Mouse (Mus musculus): ENCODE measurements around the gene Nfkbiz. TPM values are rescaled to one million over a fixed set of nuclear protein-coding genes. Genes with fewer than 3 reads are reported as not detected.

Nfkbiz gene
- polyA plus RNA-seq, 1 experiment from 2014 or later, result 1.6 TPM

DNA sequence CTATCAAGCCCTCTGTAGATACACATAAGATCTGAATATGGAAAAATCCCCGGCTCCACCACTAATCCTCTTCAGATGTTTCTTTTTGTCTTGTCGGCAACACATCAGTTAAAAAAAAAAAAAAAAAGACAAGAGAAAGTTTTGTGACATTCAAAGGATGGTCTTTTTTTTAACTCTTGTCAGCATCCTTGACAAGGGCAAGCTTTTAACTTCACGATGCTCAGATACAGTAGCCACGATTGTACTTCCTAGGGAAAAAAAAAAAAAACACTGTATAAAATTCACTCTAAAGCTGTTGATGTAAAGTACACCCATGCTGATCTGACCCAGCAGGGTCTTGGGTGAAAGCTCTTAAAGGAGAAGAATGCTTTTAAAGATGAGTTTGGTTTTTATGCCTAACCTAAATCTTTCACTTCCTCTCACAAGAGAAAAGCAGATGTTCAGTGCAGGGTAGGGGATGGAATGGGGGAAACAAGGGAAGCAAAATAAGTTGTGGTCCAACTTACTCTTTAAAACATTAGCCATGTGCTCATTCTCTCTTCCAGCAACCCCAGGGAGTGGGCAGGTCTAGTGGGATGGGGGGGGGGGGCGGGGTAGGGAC lies 57.6 kb downstream of the Nfkbiz start:
- no peak overlapping the region for H3K4me2 ChIP-seq (replicated peaks; ENCODE audit: low read depth, low read length)
- no peaks in the 10 kb centered on the region for H3K27me3 ChIP-seq (ENCODE audit: control insufficient read depth, insufficient read depth, low read length)
- no peaks in the 10 kb centered on the region for H3K9me3 ChIP-seq (ENCODE audit: control insufficient read depth, low read length)
- H3K4me3 ChIP-seq (ENCODE audit: low read depth, low read length), result no peak overlapping the region
- no peak overlapping the region for H3K27ac ChIP-seq (ENCODE audit: low read depth, low read length)
- DNase-seq (ENCODE audit: low spot score) (no peak), ATAC-seq (ENCODE audit: low FRiP score) (no peak)
- H3K4me1 ChIP-seq (replicated peaks; ENCODE audit: control insufficient read depth, insufficient read depth, low read length), result no peaks in the 10 kb centered on the region
- WGBS, result 59% methylated on average over 4 of the region's 5 CpGs
- no peak overlapping the region for H3K9ac ChIP-seq (ENCODE audit: low read depth, low read length)
- no peaks in the 10 kb centered on the region for H3K36me3 ChIP-seq (ENCODE audit: control insufficient read depth, insufficient read depth, low read length)

DNA sequence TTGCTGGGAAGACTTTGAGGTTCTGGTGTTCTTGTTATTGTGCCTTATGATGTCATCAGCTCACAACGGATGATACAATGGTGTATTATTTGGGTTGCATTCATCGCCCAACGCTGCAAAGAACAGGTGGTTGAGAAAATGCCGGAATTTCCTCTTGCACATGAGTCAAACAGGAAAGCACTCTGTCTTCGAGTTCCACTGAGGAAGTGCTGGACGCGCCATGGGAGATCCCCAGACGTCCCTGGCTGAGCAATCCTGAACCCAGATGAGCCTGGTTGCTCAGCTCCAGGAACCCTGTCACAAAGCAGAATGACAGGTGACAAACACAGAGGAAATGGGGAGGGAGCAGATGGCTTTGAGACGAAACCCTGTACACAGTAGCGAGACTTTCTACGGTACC lies 62.4 kb downstream of the Nfkbiz start:
- H3K4me3 ChIP-seq (ENCODE audit: low read depth, low read length), result no peak overlapping the region
- H3K27ac ChIP-seq (ENCODE audit: low read depth, low read length), result no peak overlapping the region
- 89% methylated on average over 11 of the region's 11 CpGs for WGBS
- no peak overlapping the region for H3K4me2 ChIP-seq (replicated peaks; ENCODE audit: low read depth, low read length)
- DNase-seq (ENCODE audit: low spot score) (no peak), ATAC-seq (ENCODE audit: low FRiP score) (no peak)
- H3K4me1 ChIP-seq (replicated peaks; ENCODE audit: control insufficient read depth, insufficient read depth, low read length), result no peaks in the 10 kb centered on the region
- H3K36me3 ChIP-seq (ENCODE audit: control insufficient read depth, insufficient read depth, low read length), result no peaks in the 10 kb centered on the region
- no peak overlapping the region for H3K9ac ChIP-seq (ENCODE audit: low read depth, low read length)
- H3K27me3 ChIP-seq (ENCODE audit: control insufficient read depth, insufficient read depth, low read length), result no peaks in the 10 kb centered on the region
- H3K9me3 ChIP-seq (ENCODE audit: control insufficient read depth, low read length), result no peaks in the 10 kb centered on the region

DNA sequence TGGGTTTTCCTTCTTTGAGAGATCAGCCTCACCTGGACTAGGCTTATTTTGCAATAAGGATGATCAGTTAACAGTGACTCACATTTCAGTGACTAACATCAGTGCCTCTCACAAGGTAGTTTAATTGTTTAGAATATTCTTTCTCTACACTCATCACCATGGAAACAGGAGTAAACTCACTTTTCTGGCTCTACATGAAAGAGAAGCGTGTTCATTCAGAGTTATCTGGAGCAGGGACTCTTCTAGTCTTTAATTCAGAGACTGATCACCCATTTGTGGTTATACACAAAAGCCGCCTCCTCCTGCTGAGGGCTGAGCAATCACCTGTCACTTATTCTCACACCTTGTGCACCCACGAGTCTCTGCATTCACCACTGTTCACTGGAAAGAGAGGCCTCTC lies 68.5 kb downstream of the Nfkbiz start:
- no peak for DNase-seq (ENCODE audit: low spot score)
- WGBS, result 83% methylated on average over 3 of the region's 3 CpGs
- Histone ChIP-seq H3K4me3 (ENCODE audit: low read depth, low read length) (no peak overlapping the region), H3K4me2 (replicated peaks; ENCODE audit: low read depth, low read length) (no peak overlapping the region), H3K36me3 (ENCODE audit: control insufficient read depth, insufficient read depth, low read length) (no peaks in the 10 kb centered on the region), H3K27me3 (ENCODE audit: control insufficient read depth, insufficient read depth, low read length) (no peaks in the 10 kb centered on the region), H3K9ac (ENCODE audit: low read depth, low read length) (no peak overlapping the region), H3K9me3 (ENCODE audit: control insufficient read depth, low read length) (no peaks in the 10 kb centered on the region), H3K27ac (ENCODE audit: low read depth, low read length) (no peak overlapping the region), H3K4me1 (replicated peaks; ENCODE audit: control insufficient read depth, insufficient read depth, low read length) (no peaks in the 10 kb centered on the region)
- ATAC-seq (ENCODE audit: low FRiP score), result no peak

Other genes with a start within 250 kb of the Nfkbiz start
- gene Nxpe3, start 56.4 kb upstream of the Nfkbiz start, polyA plus RNA-seq (2014; fragmentation: Nextera tagmentation; extraction: Ambion mirVana), result 1.0 and 1.1 TPM in 2 replicates
- 18.7 and 23.0 TPM in 2 replicates for gene Cep97, start 96.0 kb upstream of the Nfkbiz start, polyA plus RNA-seq (2014; fragmentation: Nextera tagmentation; extraction: Ambion mirVana)
- 787 and 791 TPM in 2 replicates for gene Rpl24, start 127.4 kb upstream of the Nfkbiz start, polyA plus RNA-seq (2014; fragmentation: Nextera tagmentation; extraction: Ambion mirVana)
- 15.0 and 20.9 TPM in 2 replicates for gene Zbtb11, start 135.0 kb upstream of the Nfkbiz start, polyA plus RNA-seq (2014; fragmentation: Nextera tagmentation; extraction: Ambion mirVana)
- 325 and 347 TPM in 2 replicates for gene Pcnp, start 190.8 kb upstream of the Nfkbiz start, polyA plus RNA-seq (2014; fragmentation: Nextera tagmentation; extraction: Ambion mirVana)
- 29.4 and 30.3 TPM in 2 replicates for gene Trmt10c, start 198.9 kb upstream of the Nfkbiz start, polyA plus RNA-seq (2014; fragmentation: Nextera tagmentation; extraction: Ambion mirVana)
- 41.3 and 61.2 TPM in 2 replicates for gene Senp7, start 209.4 kb upstream of the Nfkbiz start, polyA plus RNA-seq (2014; fragmentation: Nextera tagmentation; extraction: Ambion mirVana)